Mouse (Mus musculus) splenic B cell, adult 2 months (primary cell): ENCODE results near the gene Hes2.

ENCODE experiments used
- DNase-seq: peaks from one replicate; pipeline ENCODE4 v3.0.0-alpha.2; 2011; ENCODE audit warnings: low read depth, low spot score
- H3K27me3 ChIP-seq: 2 replicates; pipeline ENCODE4 v1.6.1; 2012; ENCODE audit warnings: mild to moderate bottlenecking, low read length, moderate library complexity, mixed read lengths; ENCODE audit not compliant: control insufficient read depth, poor library complexity, insufficient read depth, severe bottlenecking
- H3K36me3 ChIP-seq: 2 replicates; pipeline ENCODE4 v1.6.1; 2012; ENCODE audit warnings: mild to moderate bottlenecking, low read length, moderate library complexity, mixed read lengths; ENCODE audit not compliant: control insufficient read depth, poor library complexity, insufficient read depth, severe bottlenecking

Hes2 gene

GRCm38 (mm10) chr4:152179946-152180660, 21.4 kb downstream of the Hes2 start:
- no peak for DNase-seq
- Histone ChIP-seq H3K36me3 (no peaks in the 10 kb centered on the region), H3K27me3 (peaks cover 2% of the 10 kb centered on the region; the same call in 1 of the 2 replicates)

GRCm38 (mm10) chr4:152182205-152182604, 23.5 kb downstream of the Hes2 start:
- DNase-seq: no peak
- H3K27me3 ChIP-seq: peaks cover 2% of the 10 kb centered on the region; the same call in 1 of the 2 replicates
- H3K36me3 ChIP-seq: no peaks in the 10 kb centered on the region

GRCm38 (mm10) chr4:152184353-152185035, 25.8 kb downstream of the Hes2 start:
- no peaks in the 10 kb centered on the region for H3K36me3 ChIP-seq
- H3K27me3 ChIP-seq: no peaks in the 10 kb centered on the region
- no peak for DNase-seq

GRCm38 (mm10) chr4:152185137-152185509, 26.5 kb downstream of the Hes2 start:
- H3K27me3 ChIP-seq: no peaks in the 10 kb centered on the region
- no peaks in the 10 kb centered on the region for H3K36me3 ChIP-seq
- DNase-seq: peak; percentile 42

GRCm38 (mm10) chr4:152185510-152186204, 27.0 kb downstream of the Hes2 start:
- no peaks in the 10 kb centered on the region for H3K27me3 ChIP-seq
- no peak for DNase-seq
- no peaks in the 10 kb centered on the region for H3K36me3 ChIP-seq

GRCm38 (mm10) chr4:152186205-152187082, 27.8 kb downstream of the Hes2 start:
- no peaks in the 10 kb centered on the region for H3K27me3 ChIP-seq
- no peaks in the 10 kb centered on the region for H3K36me3 ChIP-seq
- DNase-seq: no peak

GRCm38 (mm10) chr4:152187142-152187541, 28.5 kb downstream of the Hes2 start:
- no peak for DNase-seq
- no peaks in the 10 kb centered on the region for H3K27me3 ChIP-seq
- H3K36me3 ChIP-seq: no peaks in the 10 kb centered on the region

- Histone ChIP-seq H3K27me3 (no peaks in the 10 kb centered on the region), H3K36me3 (no peaks in the 10 kb centered on the region)
- DNase-seq: no peak
Observed at GRCm38 (mm10) chr4:152188651-152189050, 30.0 kb downstream of the Hes2 start.

GRCm38 (mm10) chr4:152189071-152189470, 30.4 kb downstream of the Hes2 start:
- no peak for DNase-seq
- no peaks in the 10 kb centered on the region for H3K36me3 ChIP-seq
- no peaks in the 10 kb centered on the region for H3K27me3 ChIP-seq

- Histone ChIP-seq H3K27me3 (no peaks in the 10 kb centered on the region), H3K36me3 (no peaks in the 10 kb centered on the region)
- no peak for DNase-seq
Observed at GRCm38 (mm10) chr4:152189691-152190090, 31.0 kb downstream of the Hes2 start.

- no peaks in the 10 kb centered on the region for H3K27me3 ChIP-seq
- H3K36me3 ChIP-seq: no peaks in the 10 kb centered on the region
- no peak for DNase-seq
Observed at GRCm38 (mm10) chr4:152190096-152190653, 31.5 kb downstream of the Hes2 start.

GRCm38 (mm10) chr4:152190701-152191100, 32.0 kb downstream of the Hes2 start:
- no peak for DNase-seq
- no peaks in the 10 kb centered on the region for H3K36me3 ChIP-seq
- H3K27me3 ChIP-seq: no peaks in the 10 kb centered on the region

- Histone ChIP-seq H3K27me3 (no peaks in the 10 kb centered on the region), H3K36me3 (no peaks in the 10 kb centered on the region)
- no peak for DNase-seq
Observed at GRCm38 (mm10) chr4:152192569-152192968, 33.9 kb downstream of the Hes2 start.

- H3K36me3 ChIP-seq: no peaks in the 10 kb centered on the region
- no peak for DNase-seq
Observed at GRCm38 (mm10) chr4:152194476-152195175, 36.0 kb downstream of the Hes2 start.

More at GRCm38 (mm10) chr4:152194476-152195175, 36.0 kb downstream of the Hes2 start:
- H3K27me3 ChIP-seq: no peaks in the 10 kb centered on the region
